Mouse (Mus musculus): ENCODE measurements around the gene Gm37596.
"Not testable (repeated sequence)": the region's sequence is repeated elsewhere in the genome, so short reads cannot be mapped to it uniquely, and the experiment has no call there.

Gm37596 gene

GRCm38 (mm10) chr3:93692970-93693369, at the start of gene Gm37596:
Gene Gm37596 (minus strand): TSS chr3:93693070.
- not testable (repeated sequence) for DNase-seq (ENCODE audit: low spot score in 2 of 2)

GRCm38 (mm10) chr3:93708969-93709637, 16.2 kb upstream of the Gm37596 start:
- not testable (repeated sequence) for DNase-seq (ENCODE audit: low spot score in 2 of 2)

GRCm38 (mm10) chr3:93676210-93676609, 16.7 kb downstream of the Gm37596 start, which contains the start of gene Tdpoz1:
Gene Tdpoz1 (minus strand): TSS chr3:93676310.
- not testable (repeated sequence) for DNase-seq (ENCODE audit: low spot score in 2 of 2)

GRCm38 (mm10) chr3:93670805-93671503, 21.9 kb downstream of the Gm37596 start:
- not testable (repeated sequence) for DNase-seq (ENCODE audit: low spot score in 2 of 2)

- no peak for DNase-seq (ENCODE audit: low spot score in 2 of 2)
Observed at GRCm38 (mm10) chr3:93654260-93654659, 38.6 kb downstream of the Gm37596 start.

- DNase-seq (ENCODE audit: low spot score in 2 of 2), result no peak
Observed at GRCm38 (mm10) chr3:93652586-93652985, 40.3 kb downstream of the Gm37596 start, which contains the start of gene Tdpoz2. Gene Tdpoz2 (minus strand): TSS chr3:93652686.

Data from thymus, postnatal 10 days (tissue).